Mouse (Mus musculus) hindbrain, embryonic 15.5 days (tissue): Measurements from ENCODE around the gene Ccm2l. TPM values are rescaled to one million over a fixed set of nuclear protein-coding genes. Genes with fewer than 3 reads are reported as not detected.
A peak's percentile ranks its signal among the peaks of the same experiment; 100 is the strongest.

ENCODE experiments used
- ATAC-seq: fragments of 200-750 bp; cut with Nextera tagmentation; 2 replicates; pipeline ENCODE4 v1.8.0; 2017; ENCODE audit warnings: low read depth, moderate number of reproducible peaks, moderate TSS enrichment; ENCODE audit not compliant: low FRiP score
- H3K27ac ChIP-seq: fragments of 300-500 bp; sonication (generic); replicated peaks from 2 replicates; pipeline ENCODE4 v1.5.1; 2015; ENCODE audit warnings: mild to moderate bottlenecking, inconsistent platforms
- H3K27me3 ChIP-seq: fragments of 300-500 bp; sonication (generic); 2 replicates; pipeline ENCODE4 v1.6.1; 2015; ENCODE audit warnings: control low read depth, inconsistent platforms
- H3K36me3 ChIP-seq: fragments of 300-500 bp; sonication (generic); 2 replicates; pipeline ENCODE4 v1.6.1; 2015; ENCODE audit warnings: control low read depth, inconsistent platforms
- H3K4me1 ChIP-seq: fragments of 300-500 bp; sonication (generic); replicated peaks from 2 replicates; pipeline ENCODE4 v1.6.1; 2015; ENCODE audit warnings: control low read depth, inconsistent platforms
- H3K4me2 ChIP-seq: fragments of 300-500 bp; sonication (generic); 2 replicates; pipeline ENCODE4 v1.6.1; 2015; ENCODE audit warnings: moderate library complexity, mild to moderate bottlenecking, inconsistent platforms
- H3K4me3 ChIP-seq: fragments of 300-500 bp; sonication (generic); 2 replicates; pipeline ENCODE4 v1.5.1; 2015; ENCODE audit warnings: mild to moderate bottlenecking, inconsistent platforms
- H3K9ac ChIP-seq: fragments of 300-500 bp; sonication (generic); 2 replicates; pipeline ENCODE4 v1.6.1; 2015; ENCODE audit warnings: inconsistent platforms
- H3K9me3 ChIP-seq: fragments of 300-500 bp; sonication (generic); 2 replicates; pipeline ENCODE4 v1.6.1; 2016; ENCODE audit warnings: control low read depth, inconsistent platforms
- WGBS: fragments of 180-500 bp; shearing (Covaris S2); methylation state at CpG from one replicate; pipeline ENCODE4 v1.1.7; 2015; 5-methylcytosine and 5-hydroxymethylcytosine counted together
- polyA plus RNA-seq: library from polyadenylated mRNA; unstranded; fragments of >200 nt; fragmentation: Nextera tagmentation; extraction: Ambion mirVana; gene quantifications from 2 replicates; pipeline ENCODE4 v1.2.1, GENCODE M21; 2015

The Ccm2l gene
- polyA plus RNA-seq, 1 experiment from 2014 or later, result 2.0 TPM

DNA sequence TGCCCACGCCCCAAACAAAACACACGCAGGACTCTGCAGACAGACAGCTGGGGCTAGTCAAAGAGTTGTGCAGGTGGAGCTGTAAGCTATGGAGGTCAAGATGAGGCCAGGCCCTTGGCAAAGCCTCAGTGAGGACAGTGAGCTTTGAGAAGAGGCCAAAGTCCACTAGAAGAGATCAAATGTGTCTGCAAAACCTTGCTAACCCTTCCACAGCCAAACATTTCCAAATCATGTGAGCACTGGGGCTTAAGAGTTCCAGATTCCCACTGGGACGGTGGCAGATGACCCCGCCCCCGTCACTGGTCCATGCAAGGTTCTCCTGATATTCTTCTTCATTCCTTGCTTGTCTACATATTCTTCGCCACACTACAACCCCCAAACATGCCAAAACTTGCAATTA, 16.1 kb downstream of the Ccm2l start:
- Histone ChIP-seq H3K4me1 (no peaks in the 10 kb centered on the region), H3K27me3 (no peaks in the 10 kb centered on the region), H3K9ac (no peak overlapping the region), H3K4me3 (no peak overlapping the region), H3K36me3 (no peaks in the 10 kb centered on the region), H3K4me2 (no peak overlapping the region), H3K9me3 (no peaks in the 10 kb centered on the region), H3K27ac (no peak overlapping the region)
- ATAC-seq, result no peak
- WGBS, result 86% methylated on average over 6 of the region's 6 CpGs

GRCm38 (mm10) chr2:153083275-153083674, 17.5 kb downstream of the Ccm2l start:
- 88% methylated on average over 8 of the region's 8 CpGs for WGBS
- no peak overlapping the region for H3K4me3 ChIP-seq
- no peaks in the 10 kb centered on the region for H3K36me3 ChIP-seq
- no peaks in the 10 kb centered on the region for H3K9me3 ChIP-seq
- no peak overlapping the region for H3K27ac ChIP-seq
- H3K27me3 ChIP-seq, result no peaks in the 10 kb centered on the region
- no peaks in the 10 kb centered on the region for H3K4me1 ChIP-seq
- H3K9ac ChIP-seq, result no peak overlapping the region
- ATAC-seq, result no peak
- no peak overlapping the region for H3K4me2 ChIP-seq

- no peaks in the 10 kb centered on the region for H3K27me3 ChIP-seq
- ATAC-seq, result no peak
- 89% methylated on average over 4 of the region's 4 CpGs for WGBS
- no peaks in the 10 kb centered on the region for H3K4me1 ChIP-seq
- H3K27ac ChIP-seq, result no peak overlapping the region
- H3K36me3 ChIP-seq, result no peaks in the 10 kb centered on the region
- H3K4me3 ChIP-seq, result no peak overlapping the region
- no peak overlapping the region for H3K4me2 ChIP-seq
- no peak overlapping the region for H3K9ac ChIP-seq
- H3K9me3 ChIP-seq, result no peaks in the 10 kb centered on the region
Measured at GRCm38 (mm10) chr2:153083824-153084223, 18.1 kb downstream of the Ccm2l start.

- 61% methylated on average over 7 of the region's 7 CpGs for WGBS
- H3K4me1 ChIP-seq, result no peaks in the 10 kb centered on the region
- H3K36me3 ChIP-seq, result no peaks in the 10 kb centered on the region
- no peak for ATAC-seq
- H3K4me2 ChIP-seq, result no peak overlapping the region
- H3K9ac ChIP-seq, result no peak overlapping the region
- no peaks in the 10 kb centered on the region for H3K27me3 ChIP-seq
- H3K27ac ChIP-seq, result no peak overlapping the region
- H3K4me3 ChIP-seq, result no peak overlapping the region
- H3K9me3 ChIP-seq, result no peaks in the 10 kb centered on the region
Measured at GRCm38 (mm10) chr2:153084261-153084976, 18.7 kb downstream of the Ccm2l start.

DNA sequence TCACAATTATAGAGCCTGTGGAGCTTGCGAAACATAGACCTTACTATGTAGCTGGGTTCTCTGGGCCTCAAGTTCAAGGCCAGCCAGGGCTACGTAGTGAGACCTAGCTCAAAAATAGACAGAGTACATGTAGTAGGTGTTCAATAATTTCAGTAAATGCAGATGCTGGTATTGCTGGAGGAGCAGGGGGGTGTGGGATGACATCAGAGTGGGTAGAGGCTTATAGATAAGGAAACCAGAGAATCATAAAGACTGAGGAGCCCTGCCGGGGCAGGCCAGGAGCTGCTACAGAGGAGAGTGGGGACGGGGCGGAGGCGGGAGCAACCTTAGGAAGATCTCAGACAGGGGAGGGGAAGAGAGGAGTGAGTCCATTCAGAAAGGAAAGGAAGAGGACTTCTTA, 19.8 kb downstream of the Ccm2l start:
- Histone ChIP-seq H3K4me1 (no peaks in the 10 kb centered on the region), H3K9me3 (no peaks in the 10 kb centered on the region), H3K9ac (no peak overlapping the region), H3K4me2 (no peak overlapping the region), H3K4me3 (no peak overlapping the region), H3K36me3 (no peaks in the 10 kb centered on the region), H3K27ac (no peak overlapping the region), H3K27me3 (no peaks in the 10 kb centered on the region)
- 91% methylated on average over 6 of the region's 6 CpGs for WGBS
- no peak for ATAC-seq

DNA sequence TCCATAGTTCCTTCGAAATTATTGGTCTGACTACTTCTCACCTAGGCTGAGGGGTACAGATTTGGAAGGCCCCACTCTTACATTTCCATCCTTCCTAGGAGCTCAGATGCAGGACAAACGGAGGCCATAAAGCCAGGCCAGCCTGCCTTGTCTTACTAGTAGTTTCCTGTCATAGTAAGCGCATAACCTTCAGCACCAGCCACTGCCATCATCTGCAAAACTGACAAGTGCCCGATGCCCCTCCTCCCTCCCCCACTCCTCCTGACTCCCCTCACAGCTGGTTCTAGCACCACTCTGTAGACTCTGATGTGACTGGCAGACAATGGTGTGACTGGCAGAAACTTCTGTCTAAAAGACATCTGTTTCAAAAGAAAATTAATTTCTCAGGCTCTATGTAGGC, 20.4 kb downstream of the Ccm2l start:
- no peak overlapping the region for H3K4me3 ChIP-seq
- no peak overlapping the region for H3K27ac ChIP-seq
- no peaks in the 10 kb centered on the region for H3K9me3 ChIP-seq
- ATAC-seq, result no peak
- WGBS, result 90% methylated on average over 4 of the region's 4 CpGs
- H3K36me3 ChIP-seq, result no peaks in the 10 kb centered on the region
- H3K4me1 ChIP-seq, result no peaks in the 10 kb centered on the region
- H3K27me3 ChIP-seq, result no peaks in the 10 kb centered on the region
- H3K9ac ChIP-seq, result no peak overlapping the region
- H3K4me2 ChIP-seq, result no peak overlapping the region

- no peaks in the 10 kb centered on the region for H3K27me3 ChIP-seq
- no peak overlapping the region for H3K4me3 ChIP-seq
- H3K4me1 ChIP-seq, result no peaks in the 10 kb centered on the region
- H3K9ac ChIP-seq, result no peak overlapping the region
- WGBS, result 95% methylated on average over 10 of the region's 10 CpGs
- H3K36me3 ChIP-seq, result no peaks in the 10 kb centered on the region
- no peak overlapping the region for H3K27ac ChIP-seq
- H3K4me2 ChIP-seq, result no peak overlapping the region
- ATAC-seq, result no peak
- H3K9me3 ChIP-seq, result no peaks in the 10 kb centered on the region
Measured at GRCm38 (mm10) chr2:153087091-153087490, 21.3 kb downstream of the Ccm2l start.

- WGBS, result 71% methylated on average over 2 of the region's 2 CpGs
Measured at GRCm38 (mm10) chr2:153089316-153089715, 23.6 kb downstream of the Ccm2l start.

GRCm38 (mm10) chr2:153090551-153091165, 24.9 kb downstream of the Ccm2l start:
- WGBS, result 51% methylated on average over 10 of the region's 10 CpGs
- H3K27ac ChIP-seq, result no peak overlapping the region
- no peak overlapping the region for H3K4me3 ChIP-seq
- H3K4me2 ChIP-seq, result no peak overlapping the region
- H3K9ac ChIP-seq, result no peak overlapping the region
- H3K9me3 ChIP-seq, result no peaks in the 10 kb centered on the region
- no peak for ATAC-seq
- no peaks in the 10 kb centered on the region for H3K4me1 ChIP-seq
- no peaks in the 10 kb centered on the region for H3K27me3 ChIP-seq
- no peaks in the 10 kb centered on the region for H3K36me3 ChIP-seq

More at GRCm38 (mm10) chr2:153089316-153089715, 23.6 kb downstream of the Ccm2l start:
- H3K4me1 ChIP-seq, result no peaks in the 10 kb centered on the region
- H3K4me2 ChIP-seq, result no peak overlapping the region
- H3K36me3 ChIP-seq, result no peaks in the 10 kb centered on the region
- H3K27ac ChIP-seq, result no peak overlapping the region
- no peaks in the 10 kb centered on the region for H3K27me3 ChIP-seq
- no peak overlapping the region for H3K9ac ChIP-seq
- H3K9me3 ChIP-seq, result no peaks in the 10 kb centered on the region
- ATAC-seq, result no peak
- H3K4me3 ChIP-seq, result no peak overlapping the region

DNA sequence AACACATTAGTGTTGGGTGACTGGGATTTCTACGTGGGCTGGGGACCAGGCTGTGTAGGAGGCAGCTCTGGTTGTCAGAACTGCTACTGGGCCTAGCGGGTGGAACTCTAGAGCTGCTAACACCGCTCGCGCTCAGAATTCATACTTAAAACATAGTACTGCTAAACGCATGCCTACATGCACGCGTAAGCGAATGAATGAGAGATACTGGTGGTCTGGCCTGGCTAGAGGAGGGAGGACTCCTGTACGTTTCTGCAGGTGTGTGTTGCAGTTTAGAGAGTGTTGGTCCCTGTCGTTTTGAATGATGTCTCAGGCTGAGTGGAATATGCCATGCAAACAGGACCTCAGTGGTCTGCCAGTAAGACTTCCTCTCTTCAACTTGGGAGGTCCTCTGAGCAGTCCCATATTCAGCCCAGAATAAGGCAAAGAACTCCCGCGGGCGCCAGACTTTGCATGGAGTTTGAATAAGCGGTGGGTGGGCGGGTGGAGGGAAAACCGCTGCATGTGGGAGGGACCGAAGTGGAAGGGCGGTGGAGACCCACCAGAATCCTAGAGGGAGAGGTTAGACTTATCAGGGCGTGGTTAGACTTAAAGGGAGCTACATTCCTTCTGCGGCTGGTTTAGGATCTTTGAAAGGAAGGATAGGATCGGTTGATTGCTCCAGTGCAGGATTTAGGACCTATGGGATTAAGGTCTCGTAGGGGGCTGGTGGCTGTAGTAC, 41.5 kb downstream of the Ccm2l start:
- ATAC-seq, result no peak
- Histone ChIP-seq H3K4me3 (peak overlapping the region; percentile 41; the same call in 1 of the 2 replicates), H3K9me3 (no peaks in the 10 kb centered on the region), H3K4me2 (peak overlapping the region; percentile 67), H3K9ac (no peak overlapping the region), H3K27me3 (peaks cover 45% of the 10 kb centered on the region), H3K36me3 (no peaks in the 10 kb centered on the region), H3K4me1 (peaks cover 17% of the 10 kb centered on the region), H3K27ac (no peak overlapping the region)
- WGBS, result 33% methylated on average over 23 of the region's 23 CpGs

- Histone ChIP-seq H3K4me2 (peak overlapping the region; percentile 67), H3K36me3 (no peaks in the 10 kb centered on the region), H3K27me3 (peaks cover 45% of the 10 kb centered on the region), H3K9ac (no peak overlapping the region), H3K27ac (no peak overlapping the region), H3K4me1 (peaks cover 17% of the 10 kb centered on the region), H3K4me3 (peak overlapping the region; percentile 41), H3K9me3 (no peaks in the 10 kb centered on the region)
- ATAC-seq, result no peak
- WGBS, result 4% methylated on average over 15 of the region's 15 CpGs
Measured at GRCm38 (mm10) chr2:153107802-153108201, 42.0 kb downstream of the Ccm2l start.
